Mouse (Mus musculus) granulocyte monocyte progenitor cell, adult 5-6 weeks (primary cell): ENCODE results near the gene Adat2. TPM values are rescaled to one million over a fixed set of nuclear protein-coding genes. Genes with fewer than 3 reads are reported as not detected.

Source experiments
- ATAC-seq: replicated peaks from 2 replicates; pipeline ENCODE4 v1.8.0; 2016; ENCODE audit warnings: mild to moderate bottlenecking, moderate TSS enrichment, inconsistent platforms; ENCODE audit not compliant: poor library complexity, severe bottlenecking
- total RNA-seq, 2 experiments: library from RNA; stranded (forward) in 1 of 2; stranded (reverse) in 1 of 2; fragments of 200-712, 200-1000 nt in 1 of 2; fragments of >200 nt in 1 of 2; fragmentation: Nextera tagmentation in 1 of 2; gene quantifications; 2 replicates each; pipeline ENCODE4 v1.2.3; 2014 to 2017

Adat2 gene
- total RNA-seq (2014; fragmentation: Nextera tagmentation) (8.9 and 12.2 TPM in 2 replicates), total RNA-seq (2017) (5.8 and 7.9 TPM in 2 replicates)

- peak; percentile 99 for ATAC-seq
These were observed at the start of gene Adat2, which contains the start of gene Pex3 for GRCm38 (mm10) chr10:13552646-13553497. Gene Adat2, plus strand, starts transcription at chr10:13552894. Gene Pex3, minus strand, starts transcription at chr10:13553142.

- ATAC-seq, result no peak
These were observed 30.8 kb upstream of the Adat2 start for GRCm38 (mm10) chr10:13521857-13522256.

GRCm38 (mm10) chr10:13528155-13528554, 24.5 kb upstream of the Adat2 start:
- no peak for ATAC-seq

GRCm38 (mm10) chr10:13534751-13535150, 17.9 kb upstream of the Adat2 start:
- no peak for ATAC-seq

GRCm38 (mm10) chr10:13536706-13537105, 16.0 kb upstream of the Adat2 start:
- ATAC-seq, result no peak

GRCm38 (mm10) chr10:13539769-13540333, 12.8 kb upstream of the Adat2 start:
- peak; percentile 99 for ATAC-seq

GRCm38 (mm10) chr10:13541721-13542120, 11.0 kb upstream of the Adat2 start:
- no peak for ATAC-seq

GRCm38 (mm10) chr10:13553498-13553985, 848 bp downstream of the Adat2 start:
- no peak for ATAC-seq

- ATAC-seq, result no peak
These were observed 1.6 kb downstream of the Adat2 start for GRCm38 (mm10) chr10:13554316-13554715.

- peak; percentile 96 for ATAC-seq
These were observed 7.5 kb downstream of the Adat2 start for GRCm38 (mm10) chr10:13560014-13560674.

- ATAC-seq, result peak; percentile 70
These were observed 11.8 kb downstream of the Adat2 start for GRCm38 (mm10) chr10:13564364-13565079.

GRCm38 (mm10) chr10:13565080-13565448, 12.4 kb downstream of the Adat2 start:
- ATAC-seq, result no peak

GRCm38 (mm10) chr10:13566393-13566792, 13.7 kb downstream of the Adat2 start:
- no peak for ATAC-seq

- no peak for ATAC-seq
These were observed 17.1 kb downstream of the Adat2 start for GRCm38 (mm10) chr10:13569818-13570217.

- no peak for ATAC-seq
These were observed 18.2 kb downstream of the Adat2 start for GRCm38 (mm10) chr10:13570697-13571538.

GRCm38 (mm10) chr10:13572003-13572402, 19.3 kb downstream of the Adat2 start:
- ATAC-seq, result no peak

GRCm38 (mm10) chr10:13572410-13572809, 19.7 kb downstream of the Adat2 start:
- ATAC-seq, result no peak

GRCm38 (mm10) chr10:13577123-13577522, 24.4 kb downstream of the Adat2 start:
- no peak for ATAC-seq

GRCm38 (mm10) chr10:13587914-13588313, 35.2 kb downstream of the Adat2 start:
- no peak for ATAC-seq
